Mouse (Mus musculus): ENCODE measurements around the gene 7530416G11Rik. TPM values are rescaled to one million over a fixed set of nuclear protein-coding genes. Genes with fewer than 3 reads are reported as not detected.

The 7530416G11Rik gene
- polyA plus RNA-seq, 1 experiment from 2014 or later = not detected

GRCm38 (mm10) chr15:85524404-85524950 lies 21.4 kb upstream of the 7530416G11Rik start:
- Histone ChIP-seq H3K27me3 (ENCODE audit: control insufficient read depth, insufficient read depth, low read length) (0 out of 2 replicates have a peak, but pooled peaks cover 7% of the 10 kb centered on the region), H3K27ac (ENCODE audit: low read depth, low read length) (no peak overlapping the region), H3K36me3 (ENCODE audit: control insufficient read depth, insufficient read depth, low read length) (no peaks in the 10 kb centered on the region), H3K4me2 (no peak overlapping the region), H3K9ac (ENCODE audit: low read length) (no peak overlapping the region), H3K9me3 (ENCODE audit: control insufficient read depth, low read length) (no peaks in the 10 kb centered on the region), H3K4me1 (ENCODE audit: control insufficient read depth, insufficient read depth, low read length) (peaks cover 19% of the 10 kb centered on the region), H3K4me3 (ENCODE audit: low read depth, low read length) (no peak overlapping the region)
- 4% methylated on average over 12 of the region's 12 CpGs for WGBS
- peak; percentile 66 for ATAC-seq (ENCODE audit: low FRiP score)
- no peak for DNase-seq (ENCODE audit: low spot score, missing footprints)

- WGBS = 7% methylated on average over 14 of the region's 14 CpGs
Observed at GRCm38 (mm10) chr15:85523173-85523991, 20.4 kb upstream of the 7530416G11Rik start.

GRCm38 (mm10) chr15:85519438-85519837 lies 16.4 kb upstream of the 7530416G11Rik start:
- DNase-seq (ENCODE audit: low spot score, missing footprints) (no peak), ATAC-seq (ENCODE audit: low FRiP score) (no peak)
- H3K27ac ChIP-seq (ENCODE audit: low read depth, low read length) = no peak overlapping the region
- no peak overlapping the region for H3K4me2 ChIP-seq
- H3K27me3 ChIP-seq (ENCODE audit: control insufficient read depth, insufficient read depth, low read length) = 0 out of 2 replicates have a peak, but pooled peaks cover 5% of the 10 kb centered on the region
- no peaks in the 10 kb centered on the region for H3K36me3 ChIP-seq (ENCODE audit: control insufficient read depth, insufficient read depth, low read length)
- no peaks in the 10 kb centered on the region for H3K9me3 ChIP-seq (ENCODE audit: control insufficient read depth, low read length)
- H3K4me3 ChIP-seq (ENCODE audit: low read depth, low read length) = no peak overlapping the region
- H3K4me1 ChIP-seq (ENCODE audit: control insufficient read depth, insufficient read depth, low read length) = peaks cover 12% of the 10 kb centered on the region
- no peak overlapping the region for H3K9ac ChIP-seq (ENCODE audit: low read length)
- WGBS = 59% methylated on average over 4 of the region's 4 CpGs

More at GRCm38 (mm10) chr15:85523173-85523991, 20.4 kb upstream of the 7530416G11Rik start:
- Histone ChIP-seq H3K4me2 (no peak overlapping the region), H3K9me3 (ENCODE audit: control insufficient read depth, low read length) (no peaks in the 10 kb centered on the region), H3K4me3 (ENCODE audit: low read depth, low read length) (no peak overlapping the region), H3K36me3 (ENCODE audit: control insufficient read depth, insufficient read depth, low read length) (no peaks in the 10 kb centered on the region), H3K27me3 (ENCODE audit: control insufficient read depth, insufficient read depth, low read length) (0 out of 2 replicates have a peak, but pooled peaks cover 7% of the 10 kb centered on the region), H3K27ac (ENCODE audit: low read depth, low read length) (no peak overlapping the region), H3K4me1 (ENCODE audit: control insufficient read depth, insufficient read depth, low read length) (peaks cover 19% of the 10 kb centered on the region), H3K9ac (ENCODE audit: low read length) (no peak overlapping the region)
- peak; percentile 43; the same call in 1 of the 2 replicates for ATAC-seq (ENCODE audit: low FRiP score)
- DNase-seq (ENCODE audit: low spot score, missing footprints) = peak; percentile 94

GRCm38 (mm10) chr15:85507370-85508014 lies 4.5 kb upstream of the 7530416G11Rik start:
- Histone ChIP-seq H3K27ac (ENCODE audit: low read depth, low read length) (peak overlapping the region; percentile 92), H3K4me3 (ENCODE audit: low read depth, low read length) (no peak overlapping the region), H3K9ac (ENCODE audit: low read length) (peak overlapping the region; percentile 63; the same call in 1 of the 2 replicates), H3K4me1 (ENCODE audit: control insufficient read depth, insufficient read depth, low read length) (peaks cover 25% of the 10 kb centered on the region), H3K36me3 (ENCODE audit: control insufficient read depth, insufficient read depth, low read length) (no peaks in the 10 kb centered on the region), H3K9me3 (ENCODE audit: control insufficient read depth, low read length) (no peaks in the 10 kb centered on the region), H3K4me2 (no peak overlapping the region), H3K27me3 (ENCODE audit: control insufficient read depth, insufficient read depth, low read length) (no peaks in the 10 kb centered on the region)
- DNase-seq (ENCODE audit: low spot score, missing footprints) (peak; percentile 95), ATAC-seq (ENCODE audit: low FRiP score) (peak; percentile 85)
- WGBS = 27% methylated on average over 32 of the region's 32 CpGs

GRCm38 (mm10) chr15:85506680-85507079 lies 3.7 kb upstream of the 7530416G11Rik start:
- ATAC-seq (ENCODE audit: low FRiP score) = no peak
- H3K4me2 ChIP-seq = no peak overlapping the region
- no peak for DNase-seq (ENCODE audit: low spot score, missing footprints)

GRCm38 (mm10) chr15:85505118-85505925 lies 2.3 kb upstream of the 7530416G11Rik start:
- 75% methylated on average over 14 of the region's 14 CpGs for WGBS
- H3K9me3 ChIP-seq (ENCODE audit: control insufficient read depth, low read length) = no peaks in the 10 kb centered on the region
- H3K27ac ChIP-seq (ENCODE audit: low read depth, low read length) = no peak overlapping the region
- no peak overlapping the region for H3K4me2 ChIP-seq
- no peak overlapping the region for H3K4me3 ChIP-seq (ENCODE audit: low read depth, low read length)
- no peak overlapping the region for H3K9ac ChIP-seq (ENCODE audit: low read length)
- ATAC-seq (ENCODE audit: low FRiP score) (no peak), DNase-seq (ENCODE audit: low spot score, missing footprints) (no peak)
- no peaks in the 10 kb centered on the region for H3K27me3 ChIP-seq (ENCODE audit: control insufficient read depth, insufficient read depth, low read length)
- H3K36me3 ChIP-seq (ENCODE audit: control insufficient read depth, insufficient read depth, low read length) = no peaks in the 10 kb centered on the region
- H3K4me1 ChIP-seq (ENCODE audit: control insufficient read depth, insufficient read depth, low read length) = peaks cover 25% of the 10 kb centered on the region

More at GRCm38 (mm10) chr15:85506680-85507079, 3.7 kb upstream of the 7530416G11Rik start:
- Histone ChIP-seq H3K9me3 (ENCODE audit: control insufficient read depth, low read length) (no peaks in the 10 kb centered on the region), H3K4me1 (ENCODE audit: control insufficient read depth, insufficient read depth, low read length) (peaks cover 25% of the 10 kb centered on the region), H3K4me3 (ENCODE audit: low read depth, low read length) (no peak overlapping the region), H3K27me3 (ENCODE audit: control insufficient read depth, insufficient read depth, low read length) (no peaks in the 10 kb centered on the region), H3K27ac (ENCODE audit: low read depth, low read length) (peak overlapping the region; percentile 92; the same call in 1 of the 2 replicates), H3K36me3 (ENCODE audit: control insufficient read depth, insufficient read depth, low read length) (no peaks in the 10 kb centered on the region), H3K9ac (ENCODE audit: low read length) (peak overlapping the region; percentile 63; the same call in 1 of the 2 replicates)
- 72% methylated on average over 1 of the region's 1 CpGs for WGBS

GRCm38 (mm10) chr15:85500267-85500666 lies 2.8 kb downstream of the 7530416G11Rik start:
- WGBS = 90% methylated on average over 10 of the region's 10 CpGs
- Histone ChIP-seq H3K27me3 (ENCODE audit: control insufficient read depth, insufficient read depth, low read length) (no peaks in the 10 kb centered on the region; the same call in 1 of the 2 replicates), H3K4me1 (ENCODE audit: control insufficient read depth, insufficient read depth, low read length) (peaks cover 19% of the 10 kb centered on the region), H3K9me3 (ENCODE audit: control insufficient read depth, low read length) (no peaks in the 10 kb centered on the region), H3K9ac (ENCODE audit: low read length) (peak overlapping the region; percentile 4; the same call in 1 of the 2 replicates), H3K4me2 (no peak overlapping the region), H3K27ac (ENCODE audit: low read depth, low read length) (no peak overlapping the region), H3K4me3 (ENCODE audit: low read depth, low read length) (no peak overlapping the region), H3K36me3 (ENCODE audit: control insufficient read depth, insufficient read depth, low read length) (no peaks in the 10 kb centered on the region)
- DNase-seq (ENCODE audit: low spot score, missing footprints) (no peak), ATAC-seq (ENCODE audit: low FRiP score) (no peak)

- no peak overlapping the region for H3K4me3 ChIP-seq (ENCODE audit: low read depth, low read length)
- ATAC-seq (ENCODE audit: low FRiP score) (peak; percentile 91), DNase-seq (ENCODE audit: low spot score, missing footprints) (peak; percentile 93)
- H3K9ac ChIP-seq (ENCODE audit: low read length) = no peak overlapping the region; the same call in 1 of the 2 replicates
- H3K4me2 ChIP-seq = no peak overlapping the region; the same call in 1 of the 2 replicates
- H3K4me1 ChIP-seq (ENCODE audit: control insufficient read depth, insufficient read depth, low read length) = peaks cover 29% of the 10 kb centered on the region
- H3K27ac ChIP-seq (ENCODE audit: low read depth, low read length) = peak overlapping the region; percentile 86
- H3K9me3 ChIP-seq (ENCODE audit: control insufficient read depth, low read length) = no peaks in the 10 kb centered on the region
- no peaks in the 10 kb centered on the region for H3K36me3 ChIP-seq (ENCODE audit: control insufficient read depth, insufficient read depth, low read length)
- 16% methylated on average over 10 of the region's 10 CpGs for WGBS
- H3K27me3 ChIP-seq (ENCODE audit: control insufficient read depth, insufficient read depth, low read length) = no peaks in the 10 kb centered on the region; the same call in none of the 2 replicates
Observed at GRCm38 (mm10) chr15:85497981-85498475, 5.0 kb downstream of the 7530416G11Rik start.

Data from midbrain, embryonic 11.5 days (tissue).